Mouse (Mus musculus): ENCODE data around the gene Cyb5r3. TPM values are rescaled to one million over a fixed set of nuclear protein-coding genes. Genes with fewer than 3 reads are reported as not detected.

Cyb5r3 gene
- total and polyA plus RNA-seq, 3 experiments = 35.7 to 102 (median 59.1) TPM

- TF ChIP-seq ETS1 (conservative IDR thresholded peaks at IDR 0.05; ENCODE audit: low read depth, low read length) = peak; percentile 87
- no peak for TF ChIP-seq ZKSCAN1 (IDR thresholded peaks at IDR 0.05; ENCODE audit: borderline replicate concordance, low read depth, low read length)
- TF ChIP-seq IRF4 (IDR thresholded peaks at IDR 0.05; ENCODE audit: low read depth, low read length) = no peak
- TF ChIP-seq NRF1 (IDR thresholded peaks at IDR 0.05; ENCODE audit: low read depth, low read length) = no peak
- no peak; the same call in 1 of the 2 replicates for TF ChIP-seq MAX (IDR thresholded peaks at IDR 0.05; ENCODE audit: low read length)
- no peak for TF ChIP-seq ELF1 (IDR thresholded peaks at IDR 0.05; ENCODE audit: low read depth, low read length)
- TF ChIP-seq MYC (IDR thresholded peaks at IDR 0.05; ENCODE audit: low read depth, low read length) = no peak
- TF ChIP-seq CTCF (conservative IDR thresholded peaks at IDR 0.05 in 1 of 2, IDR thresholded peaks at IDR 0.05 in 1 of 2; ENCODE audit: low read depth in 2 of 2, low read length in 2 of 2) = no peak
- TF ChIP-seq MEF2A (IDR thresholded peaks at IDR 0.05; ENCODE audit: borderline replicate concordance, low read depth, low read length) = no peak
- no peak for TF ChIP-seq HCFC1 (IDR thresholded peaks at IDR 0.05; ENCODE audit: low read depth, low read length)
- TF ChIP-seq KAT2A (IDR thresholded peaks at IDR 0.05; ENCODE audit: insufficient replicate concordance, low read length) = no peak
- TF ChIP-seq TCF12 (IDR thresholded peaks at IDR 0.05; ENCODE audit: low read depth, low read length) = peak; percentile 36; the same call in 1 of the 2 replicates
- TF ChIP-seq BHLHE40 (IDR thresholded peaks at IDR 0.05; ENCODE audit: low read depth, low read length) = peak; percentile 64
- no peak for TF ChIP-seq NELFE (IDR thresholded peaks at IDR 0.05; ENCODE audit: low read depth, low read length)
- peak; percentile 63; the same call in 1 of the 2 replicates for TF ChIP-seq EP300 (IDR thresholded peaks at IDR 0.05; ENCODE audit: low read length)
- no peak for TF ChIP-seq USF2 (conservative IDR thresholded peaks at IDR 0.05; ENCODE audit: low read depth, low read length)
- DNase-seq (ENCODE audit: extremely low read depth) = peak; percentile 82
- peak overlapping the region; percentile 47 for H3K27ac ChIP-seq (ENCODE audit: insufficient read depth, low read depth)
- in situ Hi-C loops (cut with MboI; ENCODE audit: low pct_ligation_motif_present, low pct_unique_long_range_greater_than_20kb, low sequenced_read_pairs) = no loop called here
- no peak overlapping the region for H3K4me3 ChIP-seq (replicated peaks in 1 of 3; ENCODE audit: low read depth in 2 of 3, low read length in 2 of 3, poor library complexity in 1 of 3)
- dilution Hi-C loops (cut with MboI; ENCODE audit: extremely low pct_ligation_motif_present, extremely low pct_unique_long_range_greater_than_20kb, low sequenced_read_pairs) = no loop called here
- H3K9ac ChIP-seq (ENCODE audit: insufficient read depth, low read depth) = no peak overlapping the region
- no peaks in the 10 kb centered on the region for H3K27me3 ChIP-seq (replicated peaks)
- H3K9me3 ChIP-seq (replicated peaks; ENCODE audit: low read length) = peaks cover 2% of the 10 kb centered on the region
- H3K4me1 ChIP-seq (ENCODE audit: control insufficient read depth in 1 of 2, insufficient read depth in 2 of 2) = peaks cover 30 to 94% of the 10 kb centered on the region in 2 experiments
- H3K79me2 ChIP-seq (replicated peaks; ENCODE audit: control insufficient read depth, extremely low read depth, insufficient read depth, poor library complexity, severe bottlenecking) = no peaks in the 10 kb centered on the region
- no peak overlapping the region for H3K4me2 ChIP-seq (ENCODE audit: insufficient read depth, low read depth, poor library complexity, severe bottlenecking)
- peaks cover 45 to 81% of the 10 kb centered on the region in 2 experiments for H3K36me3 ChIP-seq (replicated peaks in 1 of 2; ENCODE audit: control insufficient read depth in 1 of 2, insufficient read depth in 1 of 2, low read length in 1 of 2)
Observed at GRCm38 (mm10) chr15:83158587-83159160, 13.7 kb downstream of the Cyb5r3 start.

DNA sequence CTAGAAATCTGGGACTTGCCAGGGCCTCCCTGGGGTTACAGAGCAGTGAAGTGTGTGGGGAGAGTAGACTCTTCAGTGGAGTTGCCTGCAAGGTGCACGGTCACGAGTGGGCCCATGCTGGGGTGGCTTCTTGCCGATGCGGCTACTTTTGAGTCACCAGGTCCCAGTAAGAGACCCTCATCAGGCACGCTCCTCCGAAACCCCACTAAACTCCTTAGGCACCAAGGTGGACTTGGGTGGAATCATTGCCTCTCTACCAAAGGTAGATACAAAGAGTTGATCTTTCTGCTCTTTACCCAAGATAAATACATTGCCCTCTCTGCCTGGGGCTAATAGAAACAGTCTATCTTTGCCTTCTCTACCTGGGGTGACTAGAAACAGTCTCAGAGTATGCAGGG lies 14.7 kb downstream of the Cyb5r3 start:
- TF ChIP-seq RCOR1 (conservative IDR thresholded peaks at IDR 0.05; ENCODE audit: low read depth, low read length) (no peak), IRF4 (IDR thresholded peaks at IDR 0.05; ENCODE audit: low read depth, low read length) (no peak), MYC (IDR thresholded peaks at IDR 0.05; ENCODE audit: low read depth, low read length) (no peak), POLR2AphosphoS2 (IDR thresholded peaks at IDR 0.05; ENCODE audit: low read depth, low read length) (no peak), ZKSCAN1 (IDR thresholded peaks at IDR 0.05; ENCODE audit: borderline replicate concordance, low read depth, low read length) (no peak), MAFK (IDR thresholded peaks at IDR 0.05; ENCODE audit: insufficient replicate concordance, low read length) (no peak), MAZ (IDR thresholded peaks at IDR 0.05; ENCODE audit: low read depth, low read length) (no peak), TBP (conservative IDR thresholded peaks at IDR 0.05; ENCODE audit: low read depth, low read length) (no peak), POLR2A (IDR thresholded peaks at IDR 0.05; ENCODE audit: low read depth, low read length) (no peak), MEF2A (IDR thresholded peaks at IDR 0.05; ENCODE audit: borderline replicate concordance, low read depth, low read length) (no peak)
- no peaks in the 10 kb centered on the region for H3K27me3 ChIP-seq (replicated peaks)
- no peak overlapping the region for H3K9ac ChIP-seq (ENCODE audit: insufficient read depth, low read depth)
- H3K4me1 ChIP-seq (ENCODE audit: control insufficient read depth in 1 of 2, insufficient read depth in 2 of 2) = peaks cover 26 to 94% of the 10 kb centered on the region in 2 experiments
- H3K9me3 ChIP-seq (replicated peaks; ENCODE audit: low read length) = peaks cover 12% of the 10 kb centered on the region
- DNase-seq (ENCODE audit: extremely low read depth) = no peak
- no peak overlapping the region for H3K27ac ChIP-seq (ENCODE audit: insufficient read depth, low read depth)
- no peak overlapping the region for H3K4me3 ChIP-seq (replicated peaks in 1 of 3; ENCODE audit: low read depth in 2 of 3, low read length in 2 of 3, poor library complexity in 1 of 3)
- no peak overlapping the region for H3K4me2 ChIP-seq (ENCODE audit: insufficient read depth, low read depth, poor library complexity, severe bottlenecking)
- in situ Hi-C loops (cut with MboI; ENCODE audit: low pct_ligation_motif_present, low pct_unique_long_range_greater_than_20kb, low sequenced_read_pairs) (no loop called here), dilution Hi-C loops (cut with MboI; ENCODE audit: extremely low pct_ligation_motif_present, extremely low pct_unique_long_range_greater_than_20kb, low sequenced_read_pairs) (no loop called here)
- H3K36me3 ChIP-seq (replicated peaks in 1 of 2; ENCODE audit: control insufficient read depth in 1 of 2, insufficient read depth in 1 of 2, low read length in 1 of 2) = peaks cover 49 to 89% of the 10 kb centered on the region in 2 experiments
- H3K79me2 ChIP-seq (replicated peaks; ENCODE audit: control insufficient read depth, extremely low read depth, insufficient read depth, poor library complexity, severe bottlenecking) = no peaks in the 10 kb centered on the region
